Mouse (Mus musculus): Measurements from ENCODE around the gene Vmn1r93. TPM values are rescaled to one million over a fixed set of nuclear protein-coding genes. Genes with fewer than 3 reads are reported as not detected.

The Vmn1r93 gene
- polyA plus RNA-seq (2012; rRNA removed), result not detected in 2 replicates

GRCm38 (mm10) chr7:20138988-20139387 lies at the start of gene Vmn1r93:
Gene Vmn1r93, minus strand, starts transcription at chr7:20139088.

DNA sequence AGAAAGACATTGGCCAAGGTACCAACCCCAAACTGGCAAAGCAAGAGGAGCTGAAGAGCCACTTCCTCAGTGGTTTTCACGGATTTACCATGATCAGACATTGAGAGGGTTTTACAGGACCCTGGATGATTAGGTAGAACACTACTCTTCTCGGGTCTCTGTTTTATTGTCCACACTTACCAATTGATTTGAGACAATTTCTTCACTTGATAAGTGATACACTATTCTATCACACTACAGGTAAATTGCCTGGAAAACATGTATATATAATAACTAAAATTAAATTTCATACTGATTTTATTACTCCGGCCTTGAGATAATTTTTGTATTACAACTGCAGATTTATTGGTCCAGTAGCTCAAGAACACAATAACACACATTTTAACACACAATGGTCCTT lies 29.4 kb upstream of the Vmn1r93 start, which contains the start of gene Vmn1r94:
Gene Vmn1r94 (minus strand): TSS at position 101 of the 400 bp plus-strand sequence.

DNA sequence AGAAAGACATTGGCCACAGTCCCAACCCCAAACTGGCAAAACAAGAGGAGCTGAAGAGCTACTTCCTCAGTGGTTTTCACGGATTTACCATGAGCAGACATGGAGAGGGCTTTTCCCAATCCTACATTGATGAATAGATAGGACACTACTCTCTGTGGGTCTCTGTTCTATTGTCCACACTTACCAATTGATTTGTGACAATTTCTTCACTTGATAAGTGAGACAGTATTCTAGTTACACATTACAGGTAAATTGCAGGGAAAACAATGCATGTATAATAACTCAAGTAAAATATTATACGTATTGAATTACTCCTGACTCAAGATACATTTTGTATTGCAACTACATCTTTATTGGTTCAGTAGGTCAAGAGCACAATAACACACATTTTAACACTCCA lies 16.4 kb downstream of the Vmn1r93 start, which contains the start of gene Gm16442:
Gene Gm16442 (minus strand): TSS at position 101 of the 400 bp plus-strand sequence.

GRCm38 (mm10) chr7:20099380-20099779 lies 39.5 kb downstream of the Vmn1r93 start, which contains the start of gene Vmn1r91:
Gene Vmn1r91, plus strand, starts transcription at chr7:20099680.

Other genes starting within 250 kb of the Vmn1r93 start
- gene Pvr, start 217.9 kb downstream of the Vmn1r93 start, polyA plus RNA-seq (2012; rRNA removed), result 19.3 and 26.5 TPM in 2 replicates
- 0.68 and 1.3 TPM in 2 replicates for gene Igsf23, start 188.3 kb downstream of the Vmn1r93 start, polyA plus RNA-seq (2012; rRNA removed)
- 0.31 and 0.58 TPM in 2 replicates for gene Ceacam20, start 173.7 kb downstream of the Vmn1r93 start, polyA plus RNA-seq (2012; rRNA removed)
- 0.87 and 1.3 TPM in 2 replicates for gene Nlrp9b, start 147.6 kb downstream of the Vmn1r93 start, polyA plus RNA-seq (2012; rRNA removed)
- not detected in 2 replicates for gene Vmn1r91, start 39.4 kb downstream of the Vmn1r93 start, polyA plus RNA-seq (2012; rRNA removed)
- not detected in 2 replicates for gene Gm16442, start 16.5 kb downstream of the Vmn1r93 start, polyA plus RNA-seq (2012; rRNA removed)
- gene Vmn1r94, start 29.3 kb upstream of the Vmn1r93 start, polyA plus RNA-seq (2012; rRNA removed), result not detected in 2 replicates
- gene Vmn1r95, start 54.6 kb upstream of the Vmn1r93 start, polyA plus RNA-seq (2012; rRNA removed), result not detected in 2 replicates
- not detected in 2 replicates for gene Gm6164, start 66.5 kb upstream of the Vmn1r93 start, polyA plus RNA-seq (2012; rRNA removed)
- not detected in 2 replicates for gene Gm4498, start 94.7 kb upstream of the Vmn1r93 start, polyA plus RNA-seq (2012; rRNA removed)
- gene Gm5890, start 123.7 kb upstream of the Vmn1r93 start, polyA plus RNA-seq (2012; rRNA removed), result not detected in 2 replicates
- not detected in 2 replicates for gene Gm4133, start 195.0 kb upstream of the Vmn1r93 start, polyA plus RNA-seq (2012; rRNA removed)
- gene Gm5728, start 236.3 kb upstream of the Vmn1r93 start, polyA plus RNA-seq (2012; rRNA removed), result not detected in 2 replicates